Mouse (Mus musculus) mouse embryonic stem cell (cell line): ENCODE data around the gene Ifi35.
"Not testable (repeated sequence)": the region's sequence is repeated elsewhere in the genome, so short reads cannot be mapped to it uniquely, and the experiment has no call there.

Experiments used
- in situ Hi-C, 2 experiments: fragments of 300-500 bp; cut with MboI; formaldehyde crosslinking; loops; 1 replicate in 1 of 2; 3 replicates in 1 of 2; pipeline ENCODE4 v1.14.3; 2019 to 2020; ENCODE audit warnings: low sequenced_read_pairs in 2 of 2, low pct_unique_long_range_greater_than_20kb in 1 of 2, mixed read lengths in 1 of 2; ENCODE audit not compliant: unreplicated experiment in 1 of 2

Ifi35 gene

DNA sequence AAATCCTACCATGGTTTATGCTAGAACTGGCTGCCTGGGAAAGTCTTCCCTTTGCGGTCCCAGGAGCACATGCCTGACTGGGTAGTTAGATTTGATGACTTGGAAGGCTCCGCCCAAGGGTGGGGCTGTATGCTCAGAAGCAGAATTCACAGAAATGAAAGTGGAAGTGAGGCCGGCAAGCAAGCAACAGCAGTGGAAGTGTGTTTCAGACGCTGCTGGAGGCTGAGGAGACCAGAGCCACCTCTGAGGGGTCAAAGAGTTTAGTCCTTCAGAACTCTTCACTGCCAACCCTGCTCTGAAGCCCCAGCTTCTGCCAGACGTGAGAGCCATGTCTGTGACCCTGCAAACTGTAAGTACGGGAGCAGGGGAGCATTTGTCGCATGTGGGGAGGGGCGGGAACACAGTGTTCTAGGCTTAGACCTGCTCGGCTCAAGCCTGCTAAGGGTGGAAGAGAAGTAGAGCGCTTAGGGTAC, at the start of gene Ifi35:
Gene Ifi35, plus strand, starts transcription at position 134 of the 473 bp plus-strand sequence.
- in situ Hi-C loops, result no loop called here

DNA sequence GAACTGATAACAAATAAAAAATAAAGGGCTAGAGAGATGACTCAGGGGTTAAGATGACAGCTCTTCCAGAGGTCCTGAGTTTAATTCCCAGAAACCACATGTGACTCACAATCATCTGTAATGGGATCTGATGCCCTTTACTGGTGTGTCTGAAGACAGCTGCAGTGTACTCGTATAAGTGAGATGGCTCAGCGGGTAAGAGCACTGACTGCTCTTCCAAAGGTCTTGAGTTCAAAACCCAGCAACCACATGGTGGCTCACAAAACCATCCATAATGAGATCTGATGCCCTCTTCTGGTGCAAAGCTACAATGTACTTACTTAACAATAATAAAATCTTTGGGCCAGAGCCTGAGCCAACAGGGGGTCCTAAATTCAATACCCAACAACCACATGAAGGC, 32.9 kb upstream of the Ifi35 start:
- in situ Hi-C loops, result no loop called here

DNA sequence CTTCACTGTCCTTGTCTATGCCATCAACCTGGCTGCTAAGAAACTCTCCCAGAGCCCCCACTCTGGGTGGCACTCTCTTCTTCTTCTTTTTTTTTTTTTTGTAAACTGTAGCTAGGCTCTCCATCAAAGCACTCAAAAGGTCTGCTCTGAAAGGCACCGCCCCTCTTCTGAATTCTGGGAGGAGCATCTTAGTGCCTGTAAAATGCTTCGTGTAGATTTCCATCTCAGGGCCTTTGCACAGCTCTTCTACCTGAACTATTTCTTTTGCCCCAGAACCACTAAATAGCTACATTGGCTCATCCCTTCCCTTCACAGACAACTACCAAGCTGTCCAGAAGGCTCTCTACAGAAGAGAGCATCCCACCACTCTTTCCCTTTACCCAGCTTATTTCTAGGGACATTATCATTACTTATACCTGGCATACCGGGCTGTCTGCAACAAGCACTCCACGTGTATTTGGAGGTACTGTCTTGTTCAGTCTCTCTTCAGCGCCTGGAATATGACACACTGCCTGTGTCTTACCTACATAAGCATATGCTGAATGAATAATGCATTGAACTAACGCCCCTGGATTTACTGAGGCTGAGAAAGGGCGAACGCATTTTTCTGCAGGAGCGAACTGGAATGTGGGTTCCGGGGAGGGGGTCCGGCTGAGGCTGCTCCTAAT, 31.6 kb upstream of the Ifi35 start:
- in situ Hi-C loops, result no loop called here

DNA sequence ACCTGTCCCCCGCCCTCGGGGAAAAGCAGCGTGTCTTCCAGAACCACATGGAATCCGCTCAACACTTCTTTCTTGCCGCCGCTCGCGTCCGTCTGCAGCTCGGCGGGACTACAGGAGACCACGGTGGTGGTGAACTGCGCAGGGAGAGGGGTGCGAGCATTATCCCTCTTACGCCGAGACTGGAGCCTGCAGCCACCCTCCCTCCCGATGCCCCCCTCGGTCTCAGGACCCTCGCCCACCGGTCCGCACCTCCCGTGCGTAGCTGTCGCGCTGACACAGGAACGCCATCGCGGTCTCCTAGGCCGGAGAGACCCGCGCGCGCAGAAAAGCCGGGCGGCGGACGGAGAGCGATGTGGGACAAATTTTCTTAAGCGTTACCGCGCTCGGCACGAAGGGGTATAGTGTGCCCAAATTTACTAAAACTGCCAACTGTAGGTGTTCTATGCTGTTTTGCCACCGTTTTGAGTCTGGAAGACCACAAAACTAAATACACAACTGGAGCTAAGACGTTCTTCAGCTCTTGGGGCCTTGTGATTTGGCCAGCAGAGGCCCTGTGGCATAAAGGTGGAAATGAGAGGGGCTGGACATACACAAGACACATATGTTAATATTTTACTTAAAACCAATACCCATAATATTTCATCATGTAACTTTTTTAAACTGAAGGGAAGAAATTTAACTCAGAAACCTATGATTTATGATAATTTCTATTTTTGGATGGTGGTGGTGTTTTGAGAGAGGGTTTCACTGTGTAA, 30.9 kb upstream of the Ifi35 start, which contains the start of gene Aarsd1:
Gene Aarsd1, minus strand, starts transcription at position 515 of the 755 bp plus-strand sequence.
- in situ Hi-C loops, result no loop called here

DNA sequence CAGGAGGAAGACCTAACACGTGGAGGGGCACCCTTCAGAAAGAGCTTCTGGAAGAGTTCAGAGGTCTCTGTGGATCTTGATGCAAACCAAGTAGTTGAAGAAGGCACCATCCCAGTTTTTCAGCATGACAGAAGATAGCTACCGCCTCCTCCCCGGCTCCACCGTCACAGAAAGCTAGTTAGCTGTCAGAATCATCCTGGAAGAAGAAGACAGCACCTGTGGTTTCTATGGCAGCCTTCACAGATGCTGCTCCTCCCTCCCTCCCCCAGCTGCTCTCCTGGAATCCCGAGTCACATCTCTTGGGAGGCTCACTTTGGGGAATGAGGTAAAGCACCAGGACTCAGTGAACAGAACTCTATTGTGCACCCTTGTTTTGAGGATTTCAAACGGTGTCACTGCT, 29.2 kb upstream of the Ifi35 start:
- in situ Hi-C loops, result no loop called here

DNA sequence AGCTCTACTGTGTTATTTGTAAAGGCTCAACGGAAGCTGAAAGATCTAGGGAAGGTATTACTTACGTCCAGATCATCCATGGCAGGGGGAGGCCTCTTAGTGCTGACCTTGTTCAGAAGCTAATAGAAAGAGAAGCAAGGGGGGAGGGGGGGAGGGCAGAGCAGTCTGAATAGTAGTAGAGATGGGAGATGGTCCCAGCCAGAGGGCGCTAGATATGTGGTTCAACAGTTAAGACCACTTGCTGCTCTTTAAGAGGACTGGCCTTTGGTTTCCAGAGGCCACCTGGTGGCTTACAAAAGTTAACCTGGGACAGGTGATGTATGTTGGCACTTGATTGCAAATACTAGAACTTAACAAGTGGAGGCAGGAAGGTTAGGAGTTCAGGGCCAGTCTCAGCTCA, 28.6 kb upstream of the Ifi35 start:
- in situ Hi-C loops, result no loop called here

DNA sequence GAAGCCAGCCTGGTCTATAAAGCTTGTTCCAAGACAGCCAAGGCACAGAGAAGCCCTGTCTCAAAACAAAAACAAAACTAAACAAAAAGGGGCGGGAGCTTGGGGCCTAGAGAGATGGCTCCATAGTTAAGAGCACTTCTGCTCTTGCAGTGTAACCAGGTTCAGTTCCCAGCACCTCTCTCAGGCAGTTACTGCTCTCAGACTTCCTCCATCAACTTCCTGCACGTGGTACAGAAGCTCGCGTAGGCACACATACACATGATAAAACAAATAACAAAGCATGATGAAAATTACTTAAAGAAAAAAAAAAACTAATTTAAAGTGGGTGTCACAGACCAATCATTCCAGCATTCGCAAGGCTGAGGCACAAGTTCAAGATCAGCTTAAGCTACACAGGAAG, 28.1 kb upstream of the Ifi35 start:
- in situ Hi-C loops, result no loop called here

DNA sequence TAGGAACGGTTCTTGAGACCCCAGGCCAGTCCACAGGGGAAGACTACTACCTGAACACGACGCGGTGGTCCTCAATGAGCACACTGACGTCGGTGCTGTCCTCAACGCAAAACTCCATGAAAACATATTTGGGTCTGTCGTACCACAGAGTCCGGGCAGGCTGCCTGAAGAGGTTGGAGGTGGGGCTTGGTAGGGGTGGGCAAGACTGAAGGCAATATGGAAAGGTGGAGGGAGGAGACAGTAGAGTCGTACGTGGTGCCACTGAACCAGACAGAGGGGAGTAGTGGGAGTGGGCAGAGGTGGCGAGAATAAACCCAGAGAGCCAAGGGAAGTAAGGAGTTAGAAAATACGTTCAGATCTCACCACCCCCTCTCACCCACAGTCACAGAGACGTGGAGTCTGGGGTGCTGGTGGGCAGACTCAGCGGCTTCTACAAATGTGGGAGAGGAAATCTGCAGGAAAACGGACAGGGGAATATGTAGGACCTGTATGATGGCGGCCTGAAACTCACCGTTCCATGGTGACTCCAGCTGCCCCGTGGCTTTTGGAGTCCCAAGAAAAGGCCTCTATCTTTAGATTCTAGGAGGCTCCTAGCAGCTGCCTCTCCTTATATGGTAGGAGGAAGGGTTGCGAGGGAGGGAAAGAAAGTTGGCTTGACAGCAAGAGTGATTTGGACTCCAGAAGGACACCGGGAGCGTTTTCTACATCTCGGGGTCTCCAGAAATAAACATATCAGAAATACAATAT, 23.9 kb upstream of the Ifi35 start, which contains the start of gene Gm27029:
Gene Gm27029, minus strand, starts transcription at position 692 of the 747 bp plus-strand sequence.
- in situ Hi-C loops, result no loop called here

DNA sequence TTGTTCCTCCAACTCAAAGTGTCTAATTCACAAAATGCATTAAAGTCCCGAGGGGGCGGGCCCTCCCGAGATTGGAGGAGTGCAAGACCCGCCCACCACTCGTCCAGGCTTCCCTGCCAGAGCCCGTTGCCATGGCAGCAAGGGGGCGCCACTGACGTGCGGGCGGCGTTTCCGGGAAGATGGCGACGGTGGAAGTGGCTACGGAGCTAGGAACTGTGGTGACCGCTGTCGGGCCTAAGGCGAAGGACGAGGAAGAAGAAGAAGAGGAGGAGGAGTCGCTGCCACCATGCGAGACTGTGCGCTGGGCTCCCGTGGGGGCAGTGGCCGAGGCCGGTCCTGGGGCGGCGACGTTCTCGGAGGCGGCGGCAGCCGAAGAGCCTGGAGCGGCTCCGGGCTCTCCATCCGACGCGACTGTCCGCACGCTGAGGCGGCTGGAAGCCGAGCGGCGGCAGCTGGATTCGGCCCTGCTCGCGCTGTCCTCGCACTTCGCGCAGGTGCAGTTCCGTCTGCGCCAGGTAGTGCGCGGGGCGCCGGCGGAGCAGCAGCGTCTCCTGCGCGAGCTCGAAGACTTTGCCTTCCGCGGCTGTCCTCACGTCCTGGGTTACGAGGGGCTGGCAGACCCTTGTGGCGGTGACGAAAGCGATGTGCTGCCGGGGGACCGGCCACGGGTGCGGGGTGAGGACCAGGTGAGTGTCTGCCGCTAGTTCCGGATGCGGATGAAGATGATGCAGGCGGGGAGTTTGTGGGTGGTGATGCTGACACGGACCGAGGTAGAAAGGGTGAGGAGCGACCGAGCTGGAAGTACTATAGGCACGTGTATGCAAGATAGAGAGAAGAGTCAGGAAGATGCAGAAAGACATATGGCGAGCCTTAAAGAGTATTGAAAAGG, 23.0 kb upstream of the Ifi35 start, which contains the start of the genes Rundc1 and Ptges3l:
Gene Rundc1, plus strand, starts transcription at position 161 of the 889 bp plus-strand sequence.
Gene Ptges3l, minus strand, starts transcription at position 409 of the 889 bp plus-strand sequence.
- in situ Hi-C loops, result no loop called here

DNA sequence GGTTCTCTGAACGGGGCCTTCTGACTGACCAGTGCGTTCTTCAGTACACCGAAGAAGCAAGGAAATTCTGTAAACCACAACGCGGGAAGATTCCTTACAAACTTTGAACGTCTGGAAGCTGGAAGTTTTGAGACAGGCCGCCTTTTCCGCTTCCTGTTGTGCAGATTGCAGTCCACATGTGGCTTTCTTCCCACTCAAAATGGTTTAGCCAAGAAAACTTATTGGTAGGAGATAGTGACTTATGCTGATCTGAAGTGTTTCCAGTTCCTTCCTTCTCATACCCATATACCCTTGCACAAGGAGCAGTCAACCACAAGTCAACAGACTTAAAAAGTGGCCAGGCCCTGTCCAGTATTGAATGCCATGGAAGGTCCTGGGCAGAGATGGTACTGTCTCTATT, 22.0 kb upstream of the Ifi35 start:
- in situ Hi-C loops, result no loop called here

DNA sequence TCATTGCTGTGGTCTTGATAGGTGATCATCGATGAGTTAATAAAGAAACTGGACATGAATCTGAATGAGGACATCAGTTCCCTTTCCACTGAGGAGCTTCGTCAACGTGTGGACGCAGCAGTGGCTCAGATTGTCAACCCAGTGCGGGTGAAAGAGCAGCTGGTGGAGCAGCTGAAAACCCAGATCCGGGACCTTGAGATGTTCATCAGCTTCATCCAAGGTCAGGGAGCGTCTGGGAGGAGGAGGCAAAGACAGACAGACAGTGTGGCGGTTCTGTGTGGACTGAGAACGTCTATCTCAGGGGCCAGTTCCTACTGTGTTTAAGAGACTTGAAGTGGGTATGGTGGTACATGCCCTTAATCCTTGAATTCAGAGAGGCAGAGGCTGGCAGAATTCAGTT, 16.9 kb upstream of the Ifi35 start:
- in situ Hi-C loops, result no loop called here

DNA sequence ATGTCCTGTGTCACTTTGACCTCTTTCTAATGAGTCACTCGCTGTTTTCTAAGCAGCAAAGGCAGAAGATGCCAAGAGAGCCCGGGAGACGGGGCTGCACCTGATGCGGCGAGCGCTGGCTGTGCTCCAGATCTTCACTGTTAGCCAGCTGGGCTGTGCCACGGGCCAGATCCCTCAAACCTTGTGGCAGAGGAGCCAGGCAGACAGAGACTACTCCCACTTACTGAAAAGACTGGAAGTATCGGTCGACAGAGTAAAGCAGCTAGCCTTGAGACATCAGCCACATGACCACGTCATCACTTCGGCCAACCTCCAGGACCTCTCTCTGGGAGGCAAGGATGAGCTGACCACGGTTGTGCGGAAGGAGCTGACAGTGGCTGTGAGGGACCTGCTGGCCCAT, 14.8 kb upstream of the Ifi35 start:
- in situ Hi-C loops, result no loop called here

DNA sequence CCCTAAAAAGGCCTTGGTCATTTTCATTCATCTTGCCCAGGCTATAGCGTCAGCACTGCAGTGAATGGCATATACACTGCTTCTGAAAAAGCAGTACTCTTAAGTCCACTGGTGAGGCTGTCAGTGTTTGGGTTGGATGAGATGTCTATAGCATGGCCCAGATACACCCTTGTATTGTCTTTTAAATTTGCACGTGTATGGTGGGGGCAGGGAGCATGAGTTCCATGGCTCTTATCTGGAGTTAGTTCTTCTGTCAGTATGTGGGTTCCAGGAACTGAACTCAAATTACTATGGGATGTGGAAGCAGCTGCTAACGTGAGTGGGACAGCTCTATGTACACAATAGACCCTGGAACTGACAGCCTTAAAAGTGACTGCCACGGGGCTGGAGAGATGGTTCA, 12.4 kb upstream of the Ifi35 start:
- in situ Hi-C loops, result no loop called here

DNA sequence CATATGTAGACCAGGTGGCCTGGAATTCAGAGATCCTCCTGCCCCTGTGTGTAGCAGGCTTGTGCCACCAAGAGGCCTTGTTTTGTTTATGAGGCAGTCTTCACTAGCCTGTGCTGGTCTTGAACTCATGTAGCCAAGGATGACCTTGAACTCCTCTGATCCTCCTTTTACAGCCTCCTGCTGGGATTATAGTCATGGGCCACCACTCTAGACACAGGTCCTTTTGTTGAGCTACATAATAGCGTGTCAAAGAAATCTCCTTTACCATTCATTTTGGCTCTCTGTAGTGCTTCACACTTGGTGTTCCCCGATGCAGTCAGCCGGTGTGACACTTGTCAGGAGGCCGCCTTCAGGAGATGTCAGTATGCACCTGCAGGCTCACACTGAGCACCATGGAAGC, 11.3 kb upstream of the Ifi35 start:
- in situ Hi-C loops, result no loop called here

DNA sequence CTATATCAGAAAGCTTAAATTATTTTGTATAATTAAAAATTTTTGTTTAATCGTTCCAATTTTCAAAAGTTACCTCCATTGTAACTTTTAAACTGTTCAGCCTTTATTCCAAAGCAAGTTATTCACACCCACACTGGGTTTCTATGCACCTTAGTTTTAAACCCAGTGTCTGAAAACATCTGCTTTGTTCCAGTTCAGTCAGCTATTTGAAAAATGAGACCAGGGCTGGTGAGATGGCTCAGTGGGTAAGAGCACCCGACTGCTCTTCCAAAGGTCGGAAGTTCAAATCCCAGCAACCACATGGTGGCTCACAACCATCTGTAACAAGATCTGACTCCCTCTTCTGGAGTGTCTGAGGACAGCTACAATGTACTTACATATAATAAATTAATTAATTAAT, 10.2 kb upstream of the Ifi35 start:
- in situ Hi-C loops, result not testable (repeated sequence)

DNA sequence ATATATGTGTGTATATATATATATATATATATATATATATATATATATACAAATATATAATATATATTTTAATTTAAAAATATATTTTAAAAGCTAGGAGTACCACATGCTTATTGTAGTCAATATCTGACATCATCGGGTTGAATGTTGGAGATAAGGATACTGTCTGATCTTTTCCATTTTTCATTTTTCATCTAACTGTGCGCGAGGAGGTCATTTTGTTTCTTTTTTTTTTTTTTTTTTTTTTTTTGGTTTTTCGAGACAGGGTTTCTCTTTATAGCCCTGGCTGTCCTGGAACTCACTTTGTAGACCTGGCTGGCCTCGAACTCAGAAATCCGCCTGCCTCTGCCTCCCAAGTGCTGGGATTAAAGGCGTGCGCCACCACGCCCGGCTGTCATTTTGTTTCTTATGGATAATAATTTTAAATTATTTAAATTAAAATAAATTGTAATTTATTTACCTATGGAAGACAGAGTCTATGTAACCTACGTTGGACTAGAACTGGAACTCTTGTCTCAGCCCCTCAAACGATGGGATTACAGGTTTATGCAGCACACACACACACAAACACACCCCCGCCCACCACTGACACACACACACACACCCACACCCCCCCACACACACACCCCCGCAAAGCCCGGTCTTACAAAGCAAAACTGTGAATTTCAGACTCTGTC, 6.6 kb upstream of the Ifi35 start:
- in situ Hi-C loops, result not testable (repeated sequence)

DNA sequence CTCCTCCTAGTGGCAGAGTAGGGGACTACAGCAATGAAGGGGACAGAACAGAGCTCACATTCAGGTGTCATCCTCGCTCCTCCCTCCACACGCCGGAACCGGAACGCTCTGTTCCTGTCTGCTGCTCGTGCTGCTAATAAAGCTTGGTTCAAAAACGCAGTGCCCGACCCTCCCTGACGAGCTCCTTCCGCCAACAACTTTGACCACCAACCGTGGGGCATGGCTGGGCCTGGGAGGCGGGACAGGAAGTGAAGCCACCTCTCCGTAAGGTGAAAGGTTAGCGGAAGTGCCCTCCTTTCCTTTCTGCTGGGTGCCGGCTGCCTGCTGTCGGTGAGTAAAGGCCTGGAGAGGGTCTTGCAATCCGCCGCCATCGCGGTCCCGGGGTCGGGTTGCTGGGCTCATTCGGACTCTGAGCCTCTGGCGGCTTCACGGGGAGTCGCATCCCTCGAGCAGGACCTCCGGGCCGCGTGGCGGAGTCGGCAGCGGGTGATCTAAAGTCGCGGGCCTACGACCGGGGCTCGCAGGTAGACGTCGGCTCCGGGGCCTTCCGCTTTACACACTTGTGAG, 6.0 kb upstream of the Ifi35 start, which contains the start of gene Rpl27:
Gene Rpl27, plus strand, starts transcription at position 172 of the 567 bp plus-strand sequence.
- in situ Hi-C loops, result no loop called here
